ENCODE assay signal across 8 mouse cellular contexts in genomic region chr19:41697111-41697806, GRCm38 (mm10). TPM values are rescaled to one million over a fixed set of nuclear protein-coding genes. Genes with fewer than 3 reads are reported as not detected.
A peak's percentile ranks its signal among the peaks of the same experiment; 100 is the strongest.
DNase-seq lines count a peak whose midpoint lies in the region.

No protein-coding gene starts in this region.

- intact Hi-C loops in heart, postnatal 25 days (cut with DNase I): no loop called here

- peak; percentile 29 for DNase-seq in testis, postnatal 14 days (ENCODE audit: low spot score)
- DNase-seq in testis, postnatal 10 days (ENCODE audit: low spot score): no peak
- DNase-seq in frontal cortex, adult 2 months (ENCODE audit: extremely low spot score in 1 of 2, low spot score in 1 of 2): peak; percentile 91 to 92
- DNase-seq in left cerebral cortex, adult 9 months (ENCODE audit: low spot score in 2 of 2): peak; percentile 85 to 92
- DNase-seq in retina, postnatal 7 days (ENCODE audit: low read depth, low spot score): peak; percentile 73
- no peak for DNase-seq in heart, adult 11 months
- no peak for DNase-seq in urinary bladder, postnatal 10 days (ENCODE audit: low spot score)
- DNase-seq in heart, postnatal 25 days (ENCODE audit: low spot score): no peak

RNA-seq across cellular contexts. Expression of gene Slit1, which starts 46.2 kb away (rescaled TPM):
- 18.7 and 28.3 TPM in 2 replicates for polyA plus RNA-seq in frontal cortex, adult 2 months (2012; rRNA removed)
- under 1 TPM; 0.17 to 0.31 TPM for total RNA-seq in heart, postnatal 25 days (2021)

Comparison
In these comparisons a context has a peak if more than half of its experiments do, and no peak if none do; other contexts are left out.
1. DNase-seq: peak in testis, postnatal 14 days (single experiment), frontal cortex, adult 2 months (2 of 2), left cerebral cortex, adult 9 months (2 of 2) and retina, postnatal 7 days (single experiment); none in testis, postnatal 10 days (single experiment), heart, adult 11 months (single experiment), urinary bladder, postnatal 10 days (single experiment) and heart, postnatal 25 days (single experiment).